Mouse (Mus musculus): ENCODE data around the gene Ano4.

- TF ChIP-seq CTCF (IDR thresholded peaks at IDR 0.05; ENCODE audit: extremely low read depth, insufficient read length, insufficient replicate concordance, low read depth, low read length) (no peak), POLR2A (IDR thresholded peaks at IDR 0.05; ENCODE audit: low read depth, low read length) (no peak)
Observed at GRCm38 (mm10) chr10:89216078-89216477, 128.5 kb downstream of the Ano4 start.

Data from small intestine, adult 2 months (tissue).